Mouse (Mus musculus) spleen, adult 2 months (tissue): ENCODE data around the gene Rab11fip5.

Experiments used
- CTCF ChIP-seq: fragments of 200-500 bp; IDR thresholded peaks from 2 replicates; pipeline ENCODE4 v1.5.1; 2011; ENCODE audit warnings: mild to moderate bottlenecking, inconsistent platforms; ENCODE audit not compliant: insufficient read depth, insufficient read length, insufficient replicate concordance; ENCODE audit errors: extremely low read depth
- POLR2A ChIP-seq: fragments of 200-500 bp; IDR thresholded peaks from 2 replicates; pipeline ENCODE4 v1.6.1; 2011; ENCODE audit warnings: low read depth, low read length, inconsistent platforms

- TF ChIP-seq CTCF = no peak
- no peak for TF ChIP-seq POLR2A
Measured at GRCm38 (mm10) chr6:85353706-85354105, 20.7 kb downstream of the Rab11fip5 start.
